Mouse (Mus musculus): ENCODE measurements around the gene Gm9945. TPM values are rescaled to one million over a fixed set of nuclear protein-coding genes. Genes with fewer than 3 reads are reported as not detected.

Gm9945 gene
- total RNA-seq, 1 experiment from 2014 or later: not detected

DNA sequence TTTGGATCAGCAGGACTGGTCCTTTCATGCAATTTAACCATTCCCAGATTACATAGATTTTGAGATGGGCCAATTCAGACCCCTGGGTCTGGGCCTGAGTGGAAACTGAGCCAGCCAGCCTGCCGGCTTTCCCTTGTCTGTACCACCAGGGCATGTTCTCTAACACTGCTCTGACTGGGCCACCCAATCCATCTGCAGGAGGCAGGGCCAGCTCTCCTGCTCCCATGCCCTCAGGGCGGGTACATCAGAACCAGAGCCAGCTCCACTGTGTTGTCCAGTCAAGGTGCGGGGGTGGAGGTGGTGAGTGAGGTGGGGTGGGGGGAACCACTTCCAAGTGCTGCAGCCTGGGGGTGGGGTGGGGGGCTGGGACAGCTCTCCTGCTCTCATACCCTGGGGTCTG is 6.4 kb downstream of the Gm9945 start:
- ATAC-seq (ENCODE audit: extremely low read depth, insufficient number of reproducible peaks, low FRiP score, poor library complexity, severe bottlenecking): no peak

DNA sequence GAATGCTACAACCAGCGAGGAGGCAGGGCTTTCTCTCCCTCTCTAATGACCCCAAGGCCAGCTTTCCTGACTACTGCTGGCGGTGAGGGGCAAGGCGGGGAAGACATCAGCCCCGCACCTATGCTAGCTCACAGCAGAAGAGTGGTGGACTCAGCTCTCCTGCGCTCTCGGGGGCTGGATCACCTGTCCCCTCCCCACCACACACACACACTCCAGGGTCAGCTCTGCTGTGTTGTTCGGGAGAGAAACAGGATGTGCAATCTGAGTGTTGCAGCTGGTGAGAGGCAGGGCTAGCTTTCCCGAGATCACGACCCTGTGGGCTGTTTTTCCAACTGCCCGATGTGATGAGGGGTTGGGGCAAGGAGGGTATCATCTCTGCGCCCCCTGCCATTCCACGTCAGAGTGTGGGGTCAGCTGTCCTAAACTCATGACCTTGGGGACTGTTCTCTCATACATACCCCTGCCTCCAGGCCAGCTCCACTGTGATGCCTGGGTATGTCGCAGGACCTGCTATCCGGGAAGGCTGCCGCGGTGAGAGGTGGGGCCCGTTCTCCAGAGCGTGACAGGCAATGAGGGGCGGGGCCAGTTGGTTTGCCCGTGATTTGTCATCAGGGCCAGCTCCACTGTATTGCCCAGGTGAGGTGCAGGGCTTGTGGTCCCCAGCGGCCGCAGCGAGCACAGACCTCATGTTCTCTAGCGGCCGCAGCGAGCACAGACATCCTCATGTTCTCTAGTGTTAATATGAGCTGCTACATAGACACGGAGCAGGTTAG is 7.0 kb downstream of the Gm9945 start:
- no peak for ATAC-seq (ENCODE audit: extremely low read depth, insufficient number of reproducible peaks, low FRiP score, poor library complexity, severe bottlenecking)

GRCm38 (mm10) chr11:53489007-53489406 is 9.0 kb downstream of the Gm9945 start:
- ATAC-seq (ENCODE audit: extremely low read depth, insufficient number of reproducible peaks, low FRiP score, poor library complexity, severe bottlenecking): no peak

DNA sequence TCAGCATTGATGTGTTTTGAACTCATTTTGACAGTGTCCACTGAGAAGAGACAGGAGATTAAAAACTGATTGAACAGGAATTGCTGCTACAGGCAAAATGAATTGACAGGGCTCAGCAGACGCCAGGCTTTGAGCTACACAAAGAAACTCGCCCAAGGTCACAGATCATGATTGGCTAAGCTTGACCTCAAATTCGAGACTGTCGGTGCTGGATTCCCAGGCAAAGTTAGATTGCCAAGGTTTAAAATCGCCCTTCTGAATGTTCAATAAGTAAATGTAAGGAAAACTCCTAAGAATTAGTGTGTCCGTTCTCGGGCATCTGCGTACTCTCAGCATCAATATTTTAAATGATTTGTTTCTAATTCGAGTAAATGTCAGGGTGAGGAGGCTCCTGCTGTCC is 9.5 kb downstream of the Gm9945 start:
- ATAC-seq (ENCODE audit: extremely low read depth, insufficient number of reproducible peaks, low FRiP score, poor library complexity, severe bottlenecking): no peak

GRCm38 (mm10) chr11:53491954-53492401 is 12.0 kb downstream of the Gm9945 start:
- no peak for ATAC-seq (ENCODE audit: extremely low read depth, insufficient number of reproducible peaks, low FRiP score, poor library complexity, severe bottlenecking)

- ATAC-seq (ENCODE audit: extremely low read depth, insufficient number of reproducible peaks, low FRiP score, poor library complexity, severe bottlenecking): no peak
Measured at GRCm38 (mm10) chr11:53493243-53493955, 13.4 kb downstream of the Gm9945 start.

GRCm38 (mm10) chr11:53495417-53495816 is 15.5 kb downstream of the Gm9945 start:
- ATAC-seq (ENCODE audit: extremely low read depth, insufficient number of reproducible peaks, low FRiP score, poor library complexity, severe bottlenecking): no peak

- ATAC-seq (ENCODE audit: extremely low read depth, insufficient number of reproducible peaks, low FRiP score, poor library complexity, severe bottlenecking): no peak
Measured at GRCm38 (mm10) chr11:53496946-53497345, 17.0 kb downstream of the Gm9945 start.

GRCm38 (mm10) chr11:53500569-53500968 is 20.6 kb downstream of the Gm9945 start:
- ATAC-seq (ENCODE audit: extremely low read depth, insufficient number of reproducible peaks, low FRiP score, poor library complexity, severe bottlenecking): no peak

DNA sequence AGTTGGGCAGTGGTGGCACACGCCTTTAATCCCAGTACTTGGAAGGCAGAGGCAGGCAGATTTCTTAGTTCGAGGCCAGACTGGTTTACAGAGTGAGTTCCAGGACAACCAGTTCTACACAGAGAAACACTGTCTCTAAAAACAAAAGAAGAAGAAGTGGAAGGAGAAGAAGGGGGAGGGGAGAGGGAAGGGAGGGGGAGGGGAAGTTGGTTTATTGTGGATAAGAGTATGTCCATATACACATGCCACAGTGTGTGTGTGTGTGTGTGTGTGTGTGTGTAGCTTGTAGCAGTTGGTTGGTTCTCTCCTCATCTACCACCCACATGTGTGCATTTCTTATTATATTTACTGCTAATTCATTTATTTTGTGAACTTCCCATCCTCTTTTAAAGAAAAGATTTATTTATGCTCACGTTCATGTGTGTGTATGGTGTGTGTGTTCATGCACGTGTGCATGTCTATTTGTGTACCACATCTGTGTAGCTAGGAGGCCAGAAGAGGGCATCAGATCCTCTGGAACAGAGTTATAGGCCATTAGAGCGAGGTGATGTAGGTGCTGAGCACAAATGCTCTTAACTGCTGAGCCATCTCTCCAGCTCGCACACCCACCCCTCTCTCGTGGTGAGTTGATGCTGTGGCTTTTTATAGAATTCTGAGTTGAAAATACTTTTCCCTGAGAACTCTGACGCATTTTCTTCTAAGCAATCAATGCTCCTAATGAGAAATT is 22.2 kb downstream of the Gm9945 start:
- ATAC-seq (ENCODE audit: extremely low read depth, insufficient number of reproducible peaks, low FRiP score, poor library complexity, severe bottlenecking): no peak

DNA sequence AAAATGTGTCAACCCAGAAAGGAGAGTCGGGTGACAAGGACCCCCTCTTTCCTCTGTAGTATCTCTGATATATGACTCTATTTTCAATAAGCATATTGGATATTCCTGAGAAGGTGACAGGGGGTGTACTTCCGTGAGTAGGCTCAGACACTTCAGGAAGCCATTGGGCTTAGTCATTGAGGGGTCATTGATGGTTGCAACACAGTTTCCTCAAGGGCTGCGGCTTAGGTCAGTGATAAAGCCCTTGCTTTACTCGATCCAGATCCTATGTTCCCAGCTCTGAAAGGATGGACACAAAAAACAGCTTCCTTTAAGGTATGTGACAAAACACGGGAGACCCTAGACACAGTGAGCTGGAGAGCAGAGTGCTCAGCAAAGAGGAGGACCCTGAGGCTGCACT is 23.8 kb downstream of the Gm9945 start:
- ATAC-seq (ENCODE audit: extremely low read depth, insufficient number of reproducible peaks, low FRiP score, poor library complexity, severe bottlenecking): no peak

DNA sequence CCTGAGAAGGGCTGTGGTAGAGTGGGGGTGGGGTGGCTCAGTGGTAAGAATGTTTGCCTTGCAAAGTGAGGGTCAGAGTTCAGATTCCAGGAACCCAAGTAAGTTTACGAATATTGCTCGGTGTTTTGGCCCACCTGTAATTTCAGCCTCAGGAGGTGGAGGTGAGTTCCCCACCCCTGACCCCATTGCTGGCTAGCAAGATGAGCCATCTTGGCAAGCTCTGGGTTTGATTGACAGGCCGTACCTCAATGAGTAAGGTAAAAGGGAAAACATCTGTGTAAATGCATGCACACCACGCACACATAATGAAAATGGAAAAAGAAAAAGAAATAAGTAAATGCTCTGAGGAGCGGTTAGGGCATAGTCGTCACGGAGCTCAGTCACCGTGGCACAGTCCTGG is 24.4 kb downstream of the Gm9945 start:
- ATAC-seq (ENCODE audit: extremely low read depth, insufficient number of reproducible peaks, low FRiP score, poor library complexity, severe bottlenecking): no peak

GRCm38 (mm10) chr11:53505026-53505663 is 25.2 kb downstream of the Gm9945 start:
- no peak for ATAC-seq (ENCODE audit: extremely low read depth, insufficient number of reproducible peaks, low FRiP score, poor library complexity, severe bottlenecking)

GRCm38 (mm10) chr11:53507098-53507805 is 27.3 kb downstream of the Gm9945 start:
- ATAC-seq (ENCODE audit: extremely low read depth, insufficient number of reproducible peaks, low FRiP score, poor library complexity, severe bottlenecking): no peak

DNA sequence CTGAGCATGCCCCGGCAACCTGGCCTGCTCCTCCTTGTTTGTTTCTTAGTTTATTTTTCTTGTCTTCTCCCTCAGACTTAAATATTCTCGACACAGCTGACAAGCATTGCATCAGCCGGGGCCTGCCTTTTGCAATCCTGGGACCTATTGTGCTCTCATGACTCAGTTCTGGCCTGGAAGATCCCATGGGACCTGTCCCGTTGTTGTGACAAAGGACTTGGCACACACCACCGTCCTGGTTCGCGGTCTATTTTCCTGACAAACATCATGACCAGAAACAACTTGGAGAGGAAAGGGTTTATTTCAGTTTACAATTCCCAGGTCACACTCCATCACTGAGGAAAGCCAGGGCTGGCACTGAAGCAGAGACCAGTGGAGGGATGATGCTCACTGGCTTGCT is 28.2 kb downstream of the Gm9945 start:
- no peak for ATAC-seq (ENCODE audit: extremely low read depth, insufficient number of reproducible peaks, low FRiP score, poor library complexity, severe bottlenecking)

DNA sequence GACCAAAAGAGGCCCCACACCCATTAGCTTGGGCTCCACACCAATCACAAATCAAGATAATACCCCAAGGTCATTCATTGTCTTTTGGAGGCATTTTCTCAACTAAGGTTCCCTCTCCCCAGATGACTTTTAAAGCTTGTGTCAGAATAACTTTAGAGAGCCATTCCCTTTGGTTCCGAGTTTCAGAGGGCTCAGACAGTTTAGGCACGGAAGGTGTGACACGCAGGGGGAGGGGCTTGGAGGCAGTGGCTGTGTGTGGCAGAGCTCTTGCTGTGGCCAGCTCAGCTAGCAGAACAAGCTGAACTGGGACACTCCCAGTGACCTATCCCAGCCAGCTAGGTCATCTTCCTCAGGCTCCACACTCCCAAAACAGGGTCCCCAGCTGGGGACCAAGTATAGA is 28.6 kb downstream of the Gm9945 start:
- ATAC-seq (ENCODE audit: extremely low read depth, insufficient number of reproducible peaks, low FRiP score, poor library complexity, severe bottlenecking): no peak

- ATAC-seq (ENCODE audit: extremely low read depth, insufficient number of reproducible peaks, low FRiP score, poor library complexity, severe bottlenecking): no peak
Measured at GRCm38 (mm10) chr11:53510351-53510750, 30.4 kb downstream of the Gm9945 start.

DNA sequence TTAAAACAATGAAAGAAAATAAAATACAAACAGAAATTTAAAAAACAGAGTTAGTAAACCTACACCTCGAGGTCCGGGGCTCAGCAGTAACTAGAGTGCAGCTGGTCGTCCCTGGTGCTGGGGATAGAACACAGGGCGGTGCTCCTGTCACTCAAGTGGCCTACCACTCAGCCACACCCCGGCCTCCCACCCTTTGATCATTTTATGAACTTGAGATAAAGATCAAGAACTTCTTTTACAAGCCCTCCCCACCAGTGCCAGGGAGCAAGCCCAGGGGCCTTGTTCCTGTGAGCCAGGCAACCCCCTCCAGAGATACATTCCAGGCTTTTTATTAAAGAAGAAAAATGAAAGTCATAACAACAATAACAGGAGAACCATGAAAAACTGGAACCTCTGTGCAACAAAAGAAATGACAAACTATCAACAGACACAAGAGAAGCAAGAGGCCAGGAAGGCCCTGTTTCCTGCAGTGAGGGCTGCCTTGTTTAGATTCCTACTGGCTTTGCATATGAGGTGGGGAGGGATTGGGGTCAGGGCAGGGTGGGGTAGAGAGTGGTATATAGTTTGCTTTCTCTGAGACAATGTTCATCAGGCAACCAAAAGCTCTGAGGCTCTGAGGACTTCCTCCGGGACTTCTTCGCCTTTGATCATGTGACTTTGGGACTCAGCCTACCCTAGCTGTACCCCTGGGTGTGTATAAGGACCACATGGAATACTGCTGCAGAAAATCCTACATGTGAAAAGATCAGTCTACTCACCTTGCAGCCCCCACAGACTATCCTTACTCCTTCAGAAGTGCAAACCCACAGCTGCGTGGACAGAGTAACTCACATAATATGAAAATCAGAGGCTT is 37.0 kb downstream of the Gm9945 start:
- no peak for ATAC-seq (ENCODE audit: extremely low read depth, insufficient number of reproducible peaks, low FRiP score, poor library complexity, severe bottlenecking)
